Mouse (Mus musculus) cerebellum, postnatal 25 days (tissue): ENCODE measurements around the gene Gm5936.
"Not testable (repeated sequence)": the region's sequence is repeated elsewhere in the genome, so short reads cannot be mapped to it uniquely, and the experiment has no call there.

Experiments
- DNase-seq, 2 experiments: peaks; one replicate each; pipeline ENCODE4 v3.0.0; 2021; ENCODE audit warnings: mixed read lengths in 2 of 2

Gm5936 gene

DNA sequence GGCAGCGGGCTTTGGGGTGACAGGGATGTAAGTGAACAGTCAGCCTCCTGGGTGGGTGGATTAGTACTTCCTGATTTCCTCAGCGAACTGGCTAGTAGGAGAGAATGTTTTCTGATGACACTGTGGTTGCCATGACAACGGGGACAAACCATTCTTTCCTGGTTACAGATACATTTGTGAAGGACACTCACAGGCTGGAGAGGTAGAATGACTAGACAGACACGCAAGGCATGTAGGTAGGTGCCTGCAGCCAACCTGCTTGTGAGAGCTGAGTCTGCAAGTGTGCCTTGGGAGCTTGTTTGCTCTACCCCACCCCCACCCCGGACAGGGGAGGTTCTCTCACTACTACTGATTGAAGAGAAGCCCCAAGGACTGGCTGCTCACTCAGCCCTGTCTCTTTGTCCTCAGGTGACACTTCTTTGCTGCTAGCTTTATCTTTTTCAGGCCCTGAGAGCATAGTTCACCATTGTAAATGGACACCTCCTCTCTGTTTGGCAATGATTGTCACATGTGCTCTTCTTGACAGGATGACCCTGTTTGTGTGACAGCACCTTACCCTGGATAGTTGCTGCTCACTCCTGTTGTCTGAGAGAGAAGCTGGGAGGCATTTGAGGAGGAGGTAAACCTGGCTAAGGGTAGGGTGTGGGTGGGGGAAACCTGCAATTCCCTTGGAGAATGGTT lies at the start of gene Gm5936:
Gm5936 (plus strand) TSS at position 355 of the 681 bp plus-strand sequence.
- not testable (repeated sequence) for DNase-seq

DNA sequence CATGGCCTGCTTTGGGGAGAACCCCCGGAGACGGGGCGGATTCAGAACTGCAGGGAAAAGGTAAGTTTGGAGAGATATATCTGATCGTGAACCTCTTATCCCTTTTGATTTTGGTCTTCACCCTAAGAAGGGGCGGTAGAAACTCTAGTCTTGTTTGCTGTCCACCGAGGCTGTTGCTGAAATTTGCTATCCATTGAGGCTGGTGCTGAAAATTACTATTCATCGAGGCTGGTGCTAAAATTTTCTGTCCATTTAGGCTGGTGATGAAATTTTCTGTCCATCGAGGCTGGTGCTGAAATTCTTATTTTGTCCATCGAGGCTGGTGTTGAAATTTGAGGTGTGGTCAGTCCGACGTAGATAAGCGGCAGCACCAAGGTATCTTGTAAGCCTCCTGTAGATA lies 19.1 kb downstream of the Gm5936 start:
- not testable (repeated sequence) for DNase-seq

DNA sequence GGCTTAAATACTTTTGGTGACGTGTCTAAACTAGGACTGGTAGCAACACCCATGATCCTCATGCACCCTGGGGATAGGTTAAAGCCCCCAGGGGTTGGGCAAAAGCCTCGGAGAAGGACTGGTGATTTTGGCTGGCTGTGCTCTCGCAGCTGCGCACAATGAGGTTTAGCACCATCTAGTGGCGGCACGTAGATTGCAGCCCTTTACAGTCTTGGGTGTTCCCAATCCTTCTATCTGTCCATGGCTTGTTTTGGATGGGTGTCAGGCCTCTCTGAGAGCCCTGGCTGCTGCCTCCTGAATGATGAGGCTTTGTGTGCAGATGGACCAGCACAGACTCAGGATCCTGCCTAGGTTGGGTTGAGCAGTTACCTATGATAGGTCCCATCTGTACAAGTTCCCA lies 43.1 kb downstream of the Gm5936 start:
- DNase-seq: peak; percentile 18 to 72
